Mouse (Mus musculus): ENCODE measurements at regions not wholly inside any gene's neighbourhood (a gene's known extent, or its start where the extent isn't known, plus 50 kb on each side); places are given as distances from the start of the nearest gene placed in this dataset.

DNA sequence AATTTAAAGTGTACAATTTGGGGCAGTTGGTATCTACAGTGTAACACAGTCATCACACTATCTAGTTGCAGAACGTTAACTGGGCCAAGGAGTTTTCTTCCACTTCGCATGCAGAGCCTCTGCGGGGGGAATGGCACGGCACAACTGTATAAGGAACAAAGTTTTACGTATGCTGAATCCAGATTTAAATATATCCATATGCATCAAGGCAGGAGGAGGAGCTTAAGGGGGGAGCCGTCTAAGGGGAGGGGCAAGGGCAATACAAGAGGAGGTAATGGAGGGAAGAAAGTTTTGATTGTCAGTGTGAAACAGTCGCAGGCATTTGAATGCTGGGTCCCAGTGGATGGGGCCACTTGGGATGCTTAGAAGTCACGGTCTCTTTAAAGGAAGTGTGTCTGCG lies 68.6 kb upstream of the Foxk1 start:
- no peak for TF ChIP-seq POLR2A (IDR thresholded peaks at IDR 0.05; ENCODE audit: extremely low read depth, insufficient read depth, low read length)
- TF ChIP-seq CTCF (IDR thresholded peaks at IDR 0.05; ENCODE audit: low read depth, low read length), result no peak

Data from liver, adult 2 months (tissue).